Mouse (Mus musculus) midbrain, embryonic 12.5 days (tissue): Measurements from ENCODE around the gene Akirin1. TPM values are rescaled to one million over a fixed set of nuclear protein-coding genes. Genes with fewer than 3 reads are reported as not detected.

Experiments
- polyA plus RNA-seq: library from polyadenylated mRNA; unstranded; fragments of >200 nt; fragmentation: Nextera tagmentation; extraction: Ambion mirVana; gene quantifications from 2 replicates; pipeline ENCODE4 v1.2.1, GENCODE M21; 2016

Akirin1 gene
- polyA plus RNA-seq, 1 experiment from 2014 or later: 102 TPM

Other genes starting within 250 kb of the Akirin1 start
- 78.3 and 79.3 TPM in 2 replicates for gene Macf1, start 66.0 kb downstream of the Akirin1 start, polyA plus RNA-seq
- gene Ndufs5, start 32.1 kb downstream of the Akirin1 start, polyA plus RNA-seq: 318 and 329 TPM in 2 replicates
- 0.47 and 1.2 TPM in 2 replicates for gene Rhbdl2, start 37.5 kb upstream of the Akirin1 start, polyA plus RNA-seq
- not detected in 2 replicates for gene 4933427I04Rik, start 109.3 kb upstream of the Akirin1 start, polyA plus RNA-seq
- gene Mycbp, start 154.5 kb upstream of the Akirin1 start, polyA plus RNA-seq: 49.9 and 51.5 TPM in 2 replicates
- 59.5 and 59.6 TPM in 2 replicates for gene Rragc, start 167.1 kb upstream of the Akirin1 start, polyA plus RNA-seq
- not detected in 2 replicates for gene 4930535I16Rik, start 167.7 kb upstream of the Akirin1 start, polyA plus RNA-seq